Mouse (Mus musculus): Measurements from ENCODE around the gene Fnbp1l. TPM values are rescaled to one million over a fixed set of nuclear protein-coding genes. Genes with fewer than 3 reads are reported as not detected.
A peak's percentile ranks its signal among the peaks of the same experiment; 100 is the strongest.

The Fnbp1l gene
- total RNA-seq, 1 experiment from 2014 or later, result 2.7 TPM

- 0 out of 2 replicates have a peak, but pooled peaks have one; percentile 15 for ATAC-seq (ENCODE audit: extremely low read depth, insufficient number of reproducible peaks, low FRiP score, poor library complexity, severe bottlenecking)
Measured at GRCm38 (mm10) chr3:122509084-122509483, 110.4 kb downstream of the Fnbp1l start.

GRCm38 (mm10) chr3:122507826-122508225, 111.7 kb downstream of the Fnbp1l start:
- no peak for ATAC-seq (ENCODE audit: extremely low read depth, insufficient number of reproducible peaks, low FRiP score, poor library complexity, severe bottlenecking)

GRCm38 (mm10) chr3:122506343-122506916, 113.1 kb downstream of the Fnbp1l start:
- no peak for ATAC-seq (ENCODE audit: extremely low read depth, insufficient number of reproducible peaks, low FRiP score, poor library complexity, severe bottlenecking)

GRCm38 (mm10) chr3:122500929-122501328, 118.6 kb downstream of the Fnbp1l start:
- ATAC-seq (ENCODE audit: extremely low read depth, insufficient number of reproducible peaks, low FRiP score, poor library complexity, severe bottlenecking), result no peak

GRCm38 (mm10) chr3:122499647-122500046, 119.9 kb downstream of the Fnbp1l start:
- no peak for ATAC-seq (ENCODE audit: extremely low read depth, insufficient number of reproducible peaks, low FRiP score, poor library complexity, severe bottlenecking)

GRCm38 (mm10) chr3:122498528-122498927, 121.0 kb downstream of the Fnbp1l start:
- ATAC-seq (ENCODE audit: extremely low read depth, insufficient number of reproducible peaks, low FRiP score, poor library complexity, severe bottlenecking), result no peak

- no peak for ATAC-seq (ENCODE audit: extremely low read depth, insufficient number of reproducible peaks, low FRiP score, poor library complexity, severe bottlenecking)
Measured at GRCm38 (mm10) chr3:122497871-122498270, 121.6 kb downstream of the Fnbp1l start.

- no peak for ATAC-seq (ENCODE audit: extremely low read depth, insufficient number of reproducible peaks, low FRiP score, poor library complexity, severe bottlenecking)
Measured at GRCm38 (mm10) chr3:122494764-122495163, 124.8 kb downstream of the Fnbp1l start.

GRCm38 (mm10) chr3:122492872-122493615, 126.5 kb downstream of the Fnbp1l start:
- ATAC-seq (ENCODE audit: extremely low read depth, insufficient number of reproducible peaks, low FRiP score, poor library complexity, severe bottlenecking), result no peak

- ATAC-seq (ENCODE audit: extremely low read depth, insufficient number of reproducible peaks, low FRiP score, poor library complexity, severe bottlenecking), result no peak
Measured at GRCm38 (mm10) chr3:122492006-122492405, 127.5 kb downstream of the Fnbp1l start.

- no peak for ATAC-seq (ENCODE audit: extremely low read depth, insufficient number of reproducible peaks, low FRiP score, poor library complexity, severe bottlenecking)
Measured at GRCm38 (mm10) chr3:122490574-122490973, 128.9 kb downstream of the Fnbp1l start.

Other genes starting within 250 kb of the Fnbp1l start
- gene Pde5a, start 109.2 kb upstream of the Fnbp1l start, total RNA-seq (2017), result 4.7 and 9.5 TPM in 2 replicates